30 mouse cellular contexts compared by ENCODE assay signal in the genomic region with DNA sequence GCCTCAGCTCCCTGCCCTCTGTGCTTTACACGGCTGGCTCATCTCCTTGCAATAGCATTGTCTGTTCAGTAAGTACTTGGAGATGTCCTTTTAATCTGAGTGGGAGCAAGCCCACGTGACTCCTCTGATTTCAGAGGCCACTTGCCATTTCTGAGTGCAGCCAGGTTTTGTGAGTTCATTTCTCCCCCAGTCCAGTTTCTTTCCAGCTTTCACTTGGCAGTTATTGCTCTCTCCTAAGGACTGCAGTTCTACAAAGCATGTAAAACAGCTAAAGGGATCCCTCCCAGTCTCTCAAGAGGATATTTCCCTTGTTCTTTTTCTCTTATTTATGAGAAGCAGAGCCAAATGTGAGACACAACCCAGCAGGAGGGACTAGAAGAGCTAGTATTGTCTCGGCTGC. TPM values are rescaled to one million over a fixed set of nuclear protein-coding genes. Genes with fewer than 3 reads are reported as not detected.
DNase-seq lines count a peak whose midpoint lies in the region; ATAC-seq lines count a peak whose summit lies in the region.
"Had no signal": no experiment of that assay in that cellular context is flagged by ENCODE, and none has a peak within 500 bp of the region (broad histone marks: within the 10 kb centered on the region; RNA-seq: fewer than 3 reads in every experiment).

No protein-coding gene starts in this region.

- no peak overlapping the region for H3K4me2 ChIP-seq in heart, embryonic 11.5 days
- no peak overlapping the region for H3K4me2 ChIP-seq in limb, embryonic 15.5 days
- H3K4me2 ChIP-seq: embryonic facial prominence, embryonic 15.5 days; hindbrain, embryonic 14.5 days; lung, embryonic 14.5 days; midbrain, embryonic 13.5 days had no signal

- no peak overlapping the region for H3K9ac ChIP-seq in heart, embryonic 11.5 days (ENCODE audit: low read depth, low read length)
- H3K9ac ChIP-seq in limb, embryonic 15.5 days = no peak overlapping the region
- H3K9ac ChIP-seq: embryonic facial prominence, embryonic 15.5 days; hindbrain, embryonic 14.5 days; liver, embryonic 14.5 days; lung, embryonic 14.5 days; midbrain, embryonic 13.5 days had no signal

- H3K4me3 ChIP-seq in heart, embryonic 11.5 days (ENCODE audit: low read depth, low read length) = no peak overlapping the region
- no peak overlapping the region for H3K4me3 ChIP-seq in limb, embryonic 15.5 days
- H3K4me3 ChIP-seq: embryonic facial prominence, embryonic 15.5 days; heart, adult 2 months; left cerebral cortex, adult 2 months; megakaryocyte, embryonic 14.5 days; midbrain, embryonic 13.5 days had no signal

- intact Hi-C loops in heart, postnatal 10 days (cut with DNase I) = no loop called here
- intact Hi-C loops in heart, postnatal 25 days (cut with DNase I) = no loop called here
- intact Hi-C loops in left cerebral cortex, postnatal 4 days (cut with DNase I) = no loop called here

- H3K36me3 ChIP-seq in heart, embryonic 11.5 days (ENCODE audit: control insufficient read depth, insufficient read depth, low read length) = no peaks in the 10 kb centered on the region
- no peaks in the 10 kb centered on the region for H3K36me3 ChIP-seq in limb, embryonic 15.5 days
- H3K36me3 ChIP-seq: embryonic facial prominence, embryonic 15.5 days; midbrain, embryonic 13.5 days had no signal

- no peaks in the 10 kb centered on the region for H3K4me1 ChIP-seq in heart, embryonic 11.5 days (ENCODE audit: control insufficient read depth, insufficient read depth, low read length)
- H3K4me1 ChIP-seq in limb, embryonic 15.5 days = peaks cover 29% of the 10 kb centered on the region
- H3K4me1 ChIP-seq: embryonic facial prominence, embryonic 15.5 days; megakaryocyte, embryonic 14.5 days; midbrain, embryonic 13.5 days had no signal

- WGBS in heart, embryonic 11.5 days (ENCODE audit: insufficient replicate concordance) = 67% methylated on average over 3 of the region's 3 CpGs
- 59% methylated on average over 3 of the region's 3 CpGs for WGBS in limb, embryonic 15.5 days

- no peaks in the 10 kb centered on the region for H3K27me3 ChIP-seq in heart, embryonic 11.5 days (ENCODE audit: control insufficient read depth, insufficient read depth, low read length)
- H3K27me3 ChIP-seq in limb, embryonic 15.5 days = no peaks in the 10 kb centered on the region
- H3K27me3 ChIP-seq: embryonic facial prominence, embryonic 15.5 days; megakaryocyte, embryonic 14.5 days; midbrain, embryonic 13.5 days had no signal

- ATAC-seq in heart, embryonic 11.5 days (replicated peaks; ENCODE audit: insufficient number of reproducible peaks, low FRiP score, low TSS enrichment) = no peak
- peak; percentile 61; the same call in 1 of the 2 replicates for ATAC-seq in limb, embryonic 15.5 days (ENCODE audit: insufficient number of reproducible peaks, low FRiP score, low TSS enrichment, low read depth)
- ATAC-seq: activated CD4-positive, CD25-positive, alpha-beta regulatory T cell, adult 4 months; forebrain, embryonic 16.5 days; inflammation-experienced regulatory T-cells, adult 6 months; midbrain, embryonic 13.5 days had no signal

- no peaks in the 10 kb centered on the region for H3K9me3 ChIP-seq in heart, embryonic 11.5 days (replicated peaks; ENCODE audit: control insufficient read depth, low read length)
- H3K9me3 ChIP-seq in limb, embryonic 15.5 days = no peaks in the 10 kb centered on the region
- H3K9me3 ChIP-seq: embryonic facial prominence, embryonic 15.5 days; megakaryocyte, embryonic 14.5 days; midbrain, embryonic 13.5 days had no signal

- peak; percentile 94 for DNase-seq in heart, adult 11 months
- DNase-seq in heart, postnatal 10 days = peak; percentile 41 to 45
- DNase-seq in heart, postnatal 25 days (ENCODE audit: low spot score) = peak; percentile 9
- no peak for DNase-seq in left cerebral cortex, postnatal 4 days
- no peak for DNase-seq in thymus, postnatal 10 days (ENCODE audit: low spot score in 2 of 2)
- DNase-seq: adrenal gland, adult 8-10 months; cerebellum, adult 8-10 months; cerebellum, postnatal 36 days; embryo, embryonic 11 days; kidney, adult 2 months; kidney, postnatal 10 days; lung, embryonic 14.5 days; thymus, adult 2 months had no signal

- no peak overlapping the region for H3K27ac ChIP-seq in heart, embryonic 11.5 days (ENCODE audit: low read depth, low read length)
- H3K27ac ChIP-seq in limb, embryonic 15.5 days = peak overlapping the region; percentile 47; the same call in 1 of the 2 replicates
- H3K27ac ChIP-seq: embryonic facial prominence, embryonic 15.5 days; heart, adult 2 months; hindbrain, embryonic 14.5 days; left cerebral cortex, adult 2 months; liver, embryonic 14.5 days; midbrain, embryonic 13.5 days; stomach, postnatal 0 days had no signal

RNA-seq across cellular contexts. Expression of a gene that starts 58.4 kb away (rescaled TPM):
- polyA plus RNA-seq in heart, embryonic 11.5 days (2014; fragmentation: Nextera tagmentation; extraction: Ambion mirVana) = 6.1 and 6.3 TPM in 2 replicates
- 10 to 100 TPM; 30.4 to 35.3 TPM for total RNA-seq in heart, postnatal 10 days (2021)
- 10 to 100 TPM; 23.3 to 24.6 TPM for total RNA-seq in heart, postnatal 25 days (2021)
- 8.2 and 8.5 TPM in 2 replicates for polyA plus RNA-seq in limb, embryonic 15.5 days (2015; fragmentation: Nextera tagmentation; extraction: Ambion mirVana)
- total RNA-seq in left cerebral cortex, postnatal 4 days (2021) = 1 to 10 TPM; 9.0 to 9.1 TPM
- total RNA-seq: MEL; monocyte, adult 5-6 weeks; neutrophil, adult 5-6 weeks had no signal
- polyA plus RNA-seq: C2C12 had no signal

Comparison
In these comparisons a context has a peak if more than half of its experiments do, and no peak if none do; other contexts are left out.
1. DNase-seq: peak in heart, adult 11 months (single experiment), heart, postnatal 10 days (2 of 2) and heart, postnatal 25 days (single experiment); none in left cerebral cortex, postnatal 4 days (single experiment) and thymus, postnatal 10 days (0 of 2).